Mouse (Mus musculus) adrenal gland, postnatal 25 days (tissue): ENCODE data around the gene Camsap3. TPM values are rescaled to one million over a fixed set of nuclear protein-coding genes. Genes with fewer than 3 reads are reported as not detected.
A peak's percentile ranks its signal among the peaks of the same experiment; 100 is the strongest.
"Not testable (repeated sequence)": the region's sequence is repeated elsewhere in the genome, so short reads cannot be mapped to it uniquely, and the experiment has no call there.

ENCODE experiments used
- DNase-seq: peaks from one replicate; pipeline ENCODE4 v3.0.0; 2021; ENCODE audit warnings: mixed read lengths
- long read RNA-seq: library from polyadenylated mRNA; stranded (forward); transcript quantifications from one replicate; pipeline ENCODE4 v2.0.0, GENCODE M21; 2021
- total RNA-seq: library from RNA; stranded (reverse); gene quantifications from 2 replicates; pipeline ENCODE4 v1.2.3, GENCODE M21; 2021

The Camsap3 gene
- 7.0 and 10.0 TPM in 2 replicates for total RNA-seq
- long read RNA-seq, partial matches to known transcripts: 7 of 7 reads
- long read RNA-seq, other reads (novel, unspliced or antisense): 0 of 7 reads

DNA sequence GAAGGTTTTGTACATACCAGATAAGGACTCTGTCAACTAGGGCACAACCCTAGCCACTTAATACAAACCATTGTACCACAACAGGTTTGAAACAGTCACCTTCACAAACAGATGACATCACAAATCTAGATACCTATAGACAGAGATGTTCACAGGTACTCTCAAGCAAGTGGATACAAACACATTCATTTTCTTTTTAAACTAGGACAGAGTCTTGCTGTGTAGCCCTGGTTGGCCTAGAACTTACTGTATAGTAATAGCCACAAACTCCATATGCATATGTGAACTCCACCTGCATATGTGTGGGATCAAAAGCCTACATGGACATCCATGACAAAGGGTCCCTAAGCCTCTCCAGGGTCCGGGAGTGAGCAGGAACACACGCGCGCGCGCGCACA lies at the start of gene Camsap3:
Camsap3 (plus strand) TSS at position 301 of the 398 bp plus-strand sequence.
- DNase-seq: no peak

DNA sequence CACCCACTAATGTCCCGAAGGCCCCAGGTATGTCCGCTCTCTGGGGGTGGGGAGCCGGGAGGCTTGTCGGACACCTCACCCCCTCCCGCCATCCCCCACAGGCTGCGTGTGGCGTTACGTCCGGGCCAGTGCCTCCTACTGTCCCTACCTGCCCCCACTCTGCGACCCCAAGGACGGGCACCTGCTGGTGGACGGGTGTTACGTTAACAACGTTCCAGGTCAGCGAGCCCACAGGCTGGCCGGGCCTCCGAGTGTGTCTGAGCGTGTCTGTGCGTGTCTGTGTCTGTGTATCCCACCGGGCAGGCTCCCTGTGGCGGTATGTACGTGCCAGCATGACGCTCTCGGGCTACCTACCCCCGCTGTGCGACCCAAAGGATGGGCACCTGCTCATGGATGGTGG lies 49.4 kb upstream of the Camsap3 start:
- DNase-seq: no peak

GRCm38 (mm10) chr8:3539146-3539545 lies 47.9 kb upstream of the Camsap3 start:
- no peak for DNase-seq

DNA sequence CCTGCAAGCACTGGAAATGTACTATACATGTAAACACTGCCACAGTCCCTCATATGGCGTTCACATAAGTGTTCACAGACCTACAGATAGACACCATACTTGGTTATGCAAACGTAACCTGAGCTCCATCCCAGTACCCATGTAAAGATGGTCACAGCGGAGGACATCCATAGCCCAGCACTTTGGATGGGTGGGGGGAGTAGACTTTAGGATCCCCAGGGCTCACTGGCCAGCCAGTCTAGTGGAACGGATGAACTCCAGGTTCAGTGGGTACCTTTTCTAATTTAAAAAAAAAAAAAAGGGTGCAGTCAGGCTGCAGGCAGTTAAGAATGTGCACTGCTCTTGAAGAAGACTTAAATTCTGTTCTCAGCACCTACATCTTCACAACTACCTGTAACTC lies 47.0 kb upstream of the Camsap3 start:
- DNase-seq: no peak

DNA sequence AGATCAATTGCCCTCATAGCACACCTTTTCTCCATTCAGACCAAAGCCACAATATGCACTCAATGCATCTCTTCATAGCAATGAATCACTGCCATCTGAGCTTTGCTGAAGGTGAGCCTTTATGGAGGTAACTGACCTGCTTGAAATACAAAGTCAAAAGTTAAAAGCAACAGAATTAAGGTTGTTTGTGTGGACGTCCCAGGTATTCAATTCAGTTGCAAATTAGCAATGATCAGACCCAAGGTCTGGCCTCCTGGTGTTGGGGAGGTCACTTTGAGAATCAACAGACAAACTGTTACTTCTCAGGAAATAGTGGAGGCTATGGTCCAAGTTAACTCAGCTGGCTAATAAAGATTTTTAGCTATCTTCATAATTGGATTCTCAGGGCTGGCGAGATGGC lies 40.6 kb upstream of the Camsap3 start:
- no peak for DNase-seq

DNA sequence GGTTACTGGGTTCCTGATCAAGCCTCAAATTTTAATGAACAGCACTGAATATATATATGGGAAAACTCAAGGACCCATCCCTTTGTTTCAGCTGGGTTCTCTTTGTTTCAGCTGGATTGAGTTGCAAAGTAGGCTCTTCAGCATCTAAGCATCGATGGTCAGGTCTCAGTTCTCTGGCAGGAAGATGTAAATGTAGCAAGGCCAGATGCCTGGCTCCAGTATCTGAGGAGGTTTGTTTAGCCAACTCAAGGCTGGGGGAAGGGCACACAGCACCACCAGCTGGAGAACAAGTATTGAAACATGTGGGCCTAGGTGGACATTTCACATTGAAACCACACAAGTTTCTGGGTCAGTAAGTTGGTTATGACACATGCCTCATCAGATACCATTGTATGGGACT lies 34.9 kb upstream of the Camsap3 start:
- no peak for DNase-seq

- DNase-seq: no peak
Measured at GRCm38 (mm10) chr8:3556114-3556513, 31.0 kb upstream of the Camsap3 start.

DNA sequence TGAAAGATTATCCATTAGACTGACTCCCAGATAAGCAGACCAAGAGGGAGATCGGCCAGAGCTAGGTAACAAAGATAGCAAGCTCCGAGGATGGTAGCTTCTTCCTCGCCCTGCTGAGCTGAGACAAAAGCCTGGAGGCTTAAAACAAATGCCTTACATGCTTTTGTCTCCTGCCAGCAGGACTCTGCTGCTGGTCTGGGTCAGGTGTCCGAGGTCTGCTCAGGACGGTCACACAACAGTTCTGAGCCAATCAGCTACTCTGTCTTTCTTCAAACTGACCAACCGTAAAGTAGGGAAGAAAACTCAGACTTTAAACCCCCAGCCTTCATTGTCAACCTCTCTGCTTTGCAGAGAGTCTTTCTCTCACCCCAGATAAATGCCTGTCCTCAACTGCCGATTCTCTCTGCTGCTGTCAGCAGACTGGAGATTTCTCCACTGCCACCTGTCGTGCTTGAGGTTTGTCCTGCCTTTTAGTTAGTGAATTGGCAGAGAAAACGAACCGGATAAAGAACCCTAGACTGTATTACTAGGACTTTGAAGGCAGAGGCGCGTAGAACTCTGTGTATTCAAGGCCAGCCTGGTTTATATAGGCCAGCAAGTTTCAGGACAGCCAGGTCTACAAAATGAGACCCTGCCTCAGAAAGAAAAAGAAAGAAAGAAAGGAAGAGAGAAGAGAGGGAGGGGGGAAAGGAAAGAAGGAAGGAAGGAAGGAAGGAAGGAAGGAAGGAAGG lies 19.3 kb upstream of the Camsap3 start, which contains the start of gene C330021F23Rik:
C330021F23Rik (plus strand) TSS at position 350 of the 731 bp plus-strand sequence.
- no peak for DNase-seq

DNA sequence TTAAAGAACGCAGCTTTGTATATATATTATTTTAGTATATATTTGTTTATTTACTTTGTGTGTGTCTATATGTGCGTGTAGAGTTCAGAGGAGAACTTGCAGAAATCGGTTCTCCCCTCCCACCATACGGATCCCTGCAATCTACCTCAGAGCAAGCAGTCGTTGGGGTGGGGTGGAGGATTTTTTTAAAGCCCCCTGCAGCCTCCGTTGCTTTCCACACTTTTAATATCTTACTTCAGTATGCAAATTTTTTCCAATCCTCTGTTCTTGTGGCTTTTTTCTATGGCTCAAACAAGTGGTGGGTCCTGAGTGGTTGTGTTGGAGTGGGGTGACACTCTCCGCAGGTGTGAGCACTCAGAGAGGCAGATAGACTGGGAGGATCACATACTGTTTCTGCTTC lies 18.7 kb upstream of the Camsap3 start:
- no peak for DNase-seq

DNA sequence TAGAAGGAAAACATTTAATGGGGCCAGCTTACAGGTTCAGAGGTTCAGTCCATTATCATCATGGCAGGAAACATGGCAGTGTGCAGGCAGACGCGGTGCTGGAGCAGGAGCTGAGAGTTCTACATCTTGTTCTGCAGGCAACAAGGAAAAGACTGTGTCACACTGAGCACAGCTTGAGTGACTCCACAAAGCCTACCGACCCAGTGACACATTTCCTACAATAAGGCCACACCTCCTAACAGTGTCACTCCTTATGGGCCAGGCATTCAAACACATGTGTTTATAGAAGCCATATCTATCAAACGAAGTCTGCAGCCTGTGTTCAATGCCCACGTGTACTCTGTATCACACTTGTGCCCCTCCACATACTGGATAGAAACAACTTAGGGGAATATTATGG lies 17.3 kb upstream of the Camsap3 start:
- DNase-seq: no peak

DNA sequence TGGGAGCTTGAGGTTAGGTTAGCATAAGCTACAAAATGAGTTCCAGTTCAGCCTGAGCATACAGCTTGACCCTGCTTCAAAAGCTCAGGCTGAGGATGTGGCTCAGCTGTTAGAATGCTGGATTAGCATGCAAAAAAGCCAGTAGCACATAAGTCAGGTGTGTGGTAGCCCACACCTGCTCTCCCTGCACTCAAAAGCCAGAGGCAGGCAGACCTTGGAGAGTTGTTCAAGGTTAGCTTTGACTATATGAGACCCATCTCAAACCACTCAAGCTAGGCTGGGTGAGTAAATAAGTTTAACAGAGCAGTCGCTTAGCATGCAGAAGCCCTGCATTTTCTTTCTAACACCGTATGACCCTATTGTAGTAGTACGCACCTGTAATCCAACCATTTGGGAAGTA lies 12.5 kb upstream of the Camsap3 start:
- DNase-seq: no peak

DNA sequence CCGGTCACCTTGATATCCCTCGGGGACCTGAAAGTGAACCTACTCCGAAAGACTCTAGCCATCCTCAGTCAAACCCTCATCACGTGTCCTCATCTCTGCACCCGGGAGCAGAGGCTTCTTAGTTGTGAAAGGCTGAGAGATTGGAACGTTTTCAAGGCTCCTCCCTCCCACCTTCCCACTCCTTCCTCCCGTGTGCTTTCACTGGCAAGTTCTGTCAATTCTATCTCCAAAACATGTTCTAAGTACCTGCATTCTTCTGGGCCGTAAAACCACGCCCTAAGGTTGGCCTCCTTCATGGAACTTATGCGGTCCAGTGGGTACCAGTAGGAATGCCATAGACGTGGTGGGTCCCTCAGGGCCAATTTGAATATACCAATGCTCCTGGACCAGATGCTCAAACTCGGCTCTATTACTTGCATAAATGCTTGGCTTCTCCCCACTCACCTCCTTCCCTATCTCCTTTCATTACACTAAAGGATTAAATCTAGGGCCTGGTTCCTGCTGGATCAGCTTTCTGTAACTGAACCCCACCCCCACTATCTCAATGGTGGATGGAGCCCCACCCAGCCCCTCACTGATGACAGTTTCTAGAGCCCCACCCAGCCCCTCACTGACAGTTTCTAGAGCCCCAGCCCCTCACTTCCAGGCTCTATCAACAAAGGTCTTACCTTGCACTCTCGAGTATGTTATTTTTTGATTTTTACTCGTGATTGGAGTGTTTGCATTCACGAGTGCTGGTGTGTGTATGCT lies 10.7 kb upstream of the Camsap3 start:
- DNase-seq: no peak

GRCm38 (mm10) chr8:3579390-3580364 lies 7.4 kb upstream of the Camsap3 start:
- no peak for DNase-seq

DNA sequence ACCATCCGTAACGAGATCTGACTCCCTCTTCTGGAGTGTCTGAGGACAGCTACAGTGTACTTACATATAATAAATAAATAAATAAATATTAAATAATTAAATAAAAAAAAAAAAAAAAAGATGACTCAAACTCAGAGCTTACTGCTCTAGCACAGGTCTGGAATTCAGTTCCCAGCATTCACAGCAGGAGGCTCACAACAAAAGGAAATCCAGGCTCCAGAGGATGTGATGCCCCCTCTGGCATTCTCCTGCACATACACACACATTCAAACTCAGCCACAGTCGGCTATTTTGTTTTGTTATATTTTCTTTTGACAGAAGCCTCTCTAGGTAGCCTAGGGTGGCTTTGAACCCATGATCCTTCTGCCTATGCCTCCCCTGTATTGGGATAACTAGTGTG lies 5.1 kb upstream of the Camsap3 start:
- not testable (repeated sequence) for DNase-seq

GRCm38 (mm10) chr8:3586452-3586851 lies 641 bp upstream of the Camsap3 start:
- no peak for DNase-seq

- peak; percentile 60 for DNase-seq
Measured at GRCm38 (mm10) chr8:3587391-3588257, 531 bp downstream of the Camsap3 start.

GRCm38 (mm10) chr8:3588258-3588633 lies 1.2 kb downstream of the Camsap3 start:
- DNase-seq: no peak

- peak; percentile 38 for DNase-seq
Measured at GRCm38 (mm10) chr8:3593470-3593869, 6.4 kb downstream of the Camsap3 start.

DNA sequence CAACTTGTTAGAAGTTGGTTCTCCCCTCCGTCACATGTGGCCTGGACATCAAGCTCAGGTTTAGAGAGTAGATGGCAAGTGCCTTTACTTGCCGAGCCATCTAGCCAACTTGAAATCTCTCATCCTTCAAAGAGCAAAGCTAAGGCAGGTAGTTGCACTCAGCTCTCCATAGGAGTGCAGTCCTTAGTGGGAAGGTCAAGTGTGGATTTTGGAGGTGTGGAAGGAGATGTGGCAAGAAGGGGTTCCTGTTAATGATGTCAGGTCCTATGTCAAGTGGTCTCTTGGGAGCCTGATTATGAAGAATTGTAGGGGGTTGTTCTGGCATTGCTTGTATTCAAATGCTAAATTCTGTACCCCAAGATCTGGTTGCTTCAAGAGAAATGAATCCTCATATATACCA lies 7.4 kb downstream of the Camsap3 start:
- no peak for DNase-seq

GRCm38 (mm10) chr8:3598054-3598453 lies 11.0 kb downstream of the Camsap3 start:
- no peak for DNase-seq

GRCm38 (mm10) chr8:3599219-3599618 lies 12.1 kb downstream of the Camsap3 start:
- DNase-seq: no peak
